Mouse (Mus musculus): ENCODE data around the gene Fam189b.
"Not testable (repeated sequence)": the region's sequence is repeated elsewhere in the genome, so short reads cannot be mapped to it uniquely, and the experiment has no call there.

Gene Fam189b

DNA sequence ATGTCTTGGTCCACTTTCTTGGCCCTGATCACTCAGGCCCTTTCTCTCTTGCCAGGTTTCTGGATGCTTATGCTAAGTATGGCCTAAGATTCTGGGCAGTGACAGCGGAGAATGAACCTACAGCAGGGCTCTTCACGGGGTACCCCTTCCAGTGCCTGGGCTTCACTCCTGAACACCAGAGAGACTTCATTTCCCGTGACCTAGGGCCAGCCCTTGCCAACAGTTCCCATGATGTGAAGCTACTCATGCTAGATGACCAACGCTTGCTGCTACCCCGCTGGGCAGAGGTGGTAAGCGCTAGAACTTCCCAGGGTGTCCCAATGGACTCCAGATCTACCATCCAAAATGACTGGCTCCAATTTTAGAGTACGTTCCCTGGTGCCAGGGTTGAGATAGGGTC lies 23.1 kb downstream of the Fam189b start:
- DNase-seq (ENCODE audit: low spot score), result no peak

DNA sequence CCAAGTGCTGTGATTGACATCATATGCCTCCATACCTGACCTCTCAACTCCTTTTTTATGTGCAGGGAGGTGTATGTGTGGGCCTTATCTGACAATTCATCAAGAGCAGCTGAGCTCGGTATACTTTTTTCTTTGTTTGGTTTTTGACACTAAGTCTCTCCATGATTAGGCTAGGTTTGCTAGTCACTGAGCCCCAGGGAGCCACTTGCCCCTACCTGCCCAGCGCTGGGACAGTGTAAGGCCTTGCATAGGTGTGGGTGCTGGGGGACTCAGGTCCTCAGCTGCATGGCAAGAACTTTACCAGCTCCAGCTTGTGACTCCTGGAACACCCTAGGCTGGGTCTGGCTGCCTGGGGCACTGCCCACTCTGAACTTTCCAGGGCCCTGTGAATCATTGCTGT lies 23.8 kb downstream of the Fam189b start:
- no peak for DNase-seq (ENCODE audit: low spot score)

DNA sequence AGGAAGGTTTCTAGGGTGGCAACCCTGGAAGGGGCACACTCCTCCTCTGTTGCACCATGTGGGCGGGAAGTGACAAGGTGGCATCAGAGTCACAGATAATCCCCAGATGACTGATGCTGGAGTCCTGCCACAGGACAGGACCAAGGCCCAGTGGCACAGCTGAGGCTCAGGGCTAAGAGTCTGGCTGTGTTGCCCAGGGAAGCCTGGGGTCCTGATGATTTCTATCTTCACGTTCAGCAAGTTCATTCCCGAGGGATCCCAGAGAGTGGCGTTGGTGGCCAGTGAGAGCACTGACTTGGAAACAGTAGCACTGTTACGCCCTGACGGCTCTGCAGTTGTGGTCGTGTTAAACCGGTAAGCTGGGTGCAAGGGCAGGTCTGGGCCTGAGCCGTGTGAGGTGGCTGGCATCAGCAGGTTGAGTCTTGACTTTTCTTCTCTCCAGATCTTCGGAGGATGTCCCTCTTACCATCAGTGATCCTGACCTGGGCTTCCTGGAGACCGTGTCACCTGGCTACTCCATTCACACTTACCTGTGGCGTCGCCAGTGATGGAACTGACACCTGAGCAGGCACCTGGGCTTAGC lies 25.2 kb downstream of the Fam189b start:
- DNase-seq (ENCODE audit: low spot score), result no peak

DNA sequence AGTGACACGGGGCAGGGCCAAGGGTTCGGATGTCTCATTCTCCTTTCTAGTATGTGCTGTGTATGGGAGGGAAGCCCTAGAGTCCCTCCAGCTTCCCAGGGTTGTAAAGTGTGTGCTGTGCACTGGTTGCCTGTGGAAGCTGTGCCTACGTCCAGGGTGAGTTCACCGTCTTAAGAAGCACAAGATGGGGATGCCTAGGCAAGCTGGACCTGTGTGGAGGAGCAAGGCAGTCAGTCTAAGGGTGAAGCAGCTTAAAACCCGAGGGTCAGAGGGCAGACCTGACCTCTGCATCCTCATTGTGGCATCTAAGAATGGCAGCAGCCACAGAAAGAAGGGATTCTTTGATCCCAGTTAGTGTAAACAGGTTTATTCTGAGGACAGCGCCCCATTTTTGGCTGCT lies 25.8 kb downstream of the Fam189b start:
- DNase-seq (ENCODE audit: low spot score), result no peak

DNA sequence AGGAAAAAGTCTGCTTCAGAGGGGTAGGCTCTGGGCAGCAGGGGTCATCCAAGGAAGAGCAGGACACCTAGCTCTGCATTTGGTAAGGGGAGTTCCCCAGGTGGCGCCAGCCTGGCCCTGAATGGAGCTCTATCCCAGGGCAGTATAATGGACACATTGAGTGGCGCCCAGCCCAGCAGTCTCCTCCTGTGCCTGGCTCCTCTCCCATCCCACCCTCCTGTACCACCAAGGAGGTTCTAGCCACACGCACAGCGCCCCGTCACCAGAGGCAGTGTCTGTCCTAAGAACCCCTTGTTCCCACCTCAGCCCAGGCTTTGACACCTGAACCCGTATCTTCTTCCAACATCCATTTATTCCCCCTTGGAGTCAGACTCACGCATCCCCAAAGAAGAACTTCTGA lies 26.8 kb downstream of the Fam189b start:
- no peak for DNase-seq (ENCODE audit: low spot score)

DNA sequence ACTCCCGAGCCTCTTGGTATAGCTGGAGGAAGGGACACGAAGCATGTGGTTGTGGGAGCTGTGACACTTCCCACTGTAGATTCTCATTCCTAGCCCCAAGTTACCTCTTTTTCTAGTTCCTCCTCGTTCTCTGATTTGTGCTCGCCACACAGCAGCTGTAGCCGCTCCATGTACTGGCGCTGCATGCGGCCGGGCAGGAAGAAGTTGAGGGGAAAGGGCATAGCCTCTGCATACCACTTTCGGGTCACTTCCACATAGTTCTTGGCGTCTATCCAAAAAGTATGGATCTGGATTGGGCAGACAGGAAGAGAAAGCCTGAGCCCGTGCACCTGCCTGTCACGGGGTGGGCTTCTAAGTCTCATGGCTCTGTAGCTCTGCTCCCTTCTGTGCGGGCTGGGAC lies 27.2 kb downstream of the Fam189b start:
- no peak for DNase-seq (ENCODE audit: low spot score)

DNA sequence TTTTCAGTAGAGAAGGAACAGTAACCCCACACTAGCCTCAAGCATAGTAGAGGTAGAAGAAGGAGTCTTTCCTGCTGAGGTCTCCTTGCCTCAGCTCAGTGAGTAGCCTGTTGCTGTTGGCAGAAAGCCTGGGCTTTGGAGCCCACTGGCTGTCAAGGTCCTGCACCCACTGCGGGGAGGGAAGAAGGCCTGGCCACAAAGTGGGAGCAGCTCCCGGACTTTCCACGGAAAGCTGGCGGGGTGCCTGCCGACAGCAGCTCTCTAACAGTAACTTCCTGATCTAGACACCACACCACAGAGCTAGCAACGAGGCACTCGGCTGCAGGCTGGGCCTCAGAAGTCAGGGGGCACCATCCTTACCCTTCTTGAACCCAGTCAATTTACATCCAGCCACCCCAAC lies 27.8 kb downstream of the Fam189b start:
- DNase-seq (ENCODE audit: low spot score), result no peak

DNA sequence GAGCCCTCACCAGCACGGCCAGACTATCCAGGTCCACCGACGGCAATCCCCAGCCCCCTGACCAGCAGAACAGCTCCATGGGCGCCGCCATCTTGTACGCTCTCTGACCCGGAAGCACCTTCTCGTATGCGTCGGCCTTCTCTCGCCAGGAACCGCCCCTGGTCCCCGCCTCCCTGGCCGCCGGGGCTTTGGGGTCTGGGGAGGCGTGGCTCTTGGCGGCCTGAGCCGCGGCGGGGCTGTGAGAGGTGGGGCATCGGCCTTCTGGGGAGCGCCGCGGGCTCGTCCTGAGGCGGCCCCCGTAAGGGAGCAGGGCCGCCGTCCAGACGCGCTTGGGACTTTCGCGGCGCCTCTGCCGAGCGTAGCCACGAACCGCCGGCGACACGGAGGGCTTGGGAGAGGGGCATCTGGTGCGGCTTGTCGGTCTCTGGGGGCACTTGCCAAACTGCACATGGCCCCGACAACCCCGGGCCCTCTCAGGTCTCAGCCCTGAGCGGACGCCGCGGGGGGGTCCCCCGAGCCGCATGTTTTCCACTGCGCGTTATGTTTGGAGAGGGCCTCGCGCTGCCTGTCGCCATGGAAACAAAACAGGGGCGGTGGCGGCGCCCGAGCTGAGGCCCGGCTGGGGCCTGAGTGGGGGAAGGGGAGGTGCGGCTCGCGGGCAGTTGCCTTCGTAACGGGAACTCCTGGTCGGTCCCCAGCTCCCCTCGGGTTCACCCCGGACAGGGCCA lies 31.0 kb downstream of the Fam189b start:
- DNase-seq (ENCODE audit: low spot score), result peak; percentile 92

DNA sequence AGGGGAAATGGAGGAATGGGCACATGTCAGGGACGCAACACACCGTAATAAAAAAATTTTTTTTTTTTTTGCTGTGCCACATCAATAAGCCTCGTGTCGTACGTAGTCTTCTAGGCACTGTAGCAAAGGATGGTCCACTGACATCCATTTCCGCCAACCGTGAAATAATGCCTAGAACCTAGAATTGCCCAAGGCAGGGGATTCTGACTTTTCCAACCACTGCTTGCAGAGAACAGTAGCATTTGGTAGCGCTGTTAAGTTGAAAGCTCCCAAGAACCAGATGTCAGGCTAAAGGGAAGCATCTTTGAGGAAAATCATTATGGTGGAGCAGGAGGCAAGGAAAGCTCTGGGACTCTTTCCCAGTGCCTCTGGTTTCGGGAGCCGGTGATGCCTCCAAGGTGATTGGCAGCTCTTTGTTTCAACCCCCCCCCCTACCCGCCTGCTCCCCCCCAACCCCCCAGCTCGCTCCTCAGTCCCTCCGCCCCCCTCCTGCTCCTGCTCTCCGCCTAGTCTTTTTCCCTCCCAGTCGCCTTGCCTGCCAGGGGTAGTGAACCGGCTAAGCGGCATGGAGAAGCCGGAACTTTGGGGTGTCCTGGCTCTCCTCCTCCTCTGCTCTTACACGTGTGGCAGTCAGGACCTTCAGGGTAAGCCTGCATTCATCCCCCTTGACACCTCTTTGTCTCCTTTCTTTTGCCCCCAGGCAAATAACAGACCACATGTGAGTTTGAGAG lies 31.9 kb downstream of the Fam189b start, which contains the start of gene Thbs3:
Gene Thbs3, plus strand, starts transcription at position 500 of the 731 bp plus-strand sequence.
- peak; percentile 17 for DNase-seq (ENCODE audit: low spot score)

DNA sequence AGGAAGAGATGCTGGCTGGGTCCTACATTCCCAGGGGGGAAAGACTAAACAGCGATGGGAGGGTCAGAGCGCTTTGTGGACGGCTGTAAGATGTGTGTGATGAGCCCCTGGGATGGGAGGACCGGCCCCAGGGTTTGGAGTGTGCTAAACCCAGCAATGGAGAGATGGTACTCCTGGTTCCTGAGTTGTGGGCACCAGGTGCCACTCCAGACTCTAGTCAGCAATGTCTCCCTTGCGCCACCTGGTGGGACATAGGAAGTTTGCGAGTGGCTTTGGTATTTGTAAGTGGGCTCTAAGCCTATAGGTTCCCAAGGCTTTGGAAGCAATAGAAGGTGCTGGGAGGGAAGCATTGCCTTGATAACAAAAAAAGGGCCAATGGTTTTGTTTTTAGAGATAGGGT lies 32.9 kb downstream of the Fam189b start:
- peak; percentile 90 for DNase-seq (ENCODE audit: low spot score)

DNA sequence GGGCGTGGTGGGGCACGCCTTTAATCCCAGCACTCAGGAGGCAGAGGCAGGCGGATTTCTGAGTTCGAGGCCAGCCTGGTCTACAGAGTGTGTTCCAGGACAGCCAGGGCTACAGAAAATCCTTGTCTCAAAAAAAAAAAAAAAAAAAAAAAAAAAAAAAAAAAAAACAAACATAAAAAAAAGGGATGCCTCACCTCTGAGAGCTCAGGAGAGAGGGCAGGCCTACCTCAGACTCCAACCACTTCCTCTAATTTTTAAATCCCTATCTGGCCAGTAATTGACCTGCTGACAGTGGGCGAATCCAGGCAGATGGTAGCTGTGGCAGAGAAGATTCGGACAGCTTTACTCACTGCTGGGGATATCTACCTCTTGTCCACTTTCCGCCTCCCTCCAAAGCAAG lies 33.5 kb downstream of the Fam189b start:
- DNase-seq (ENCODE audit: low spot score), result not testable (repeated sequence)

DNA sequence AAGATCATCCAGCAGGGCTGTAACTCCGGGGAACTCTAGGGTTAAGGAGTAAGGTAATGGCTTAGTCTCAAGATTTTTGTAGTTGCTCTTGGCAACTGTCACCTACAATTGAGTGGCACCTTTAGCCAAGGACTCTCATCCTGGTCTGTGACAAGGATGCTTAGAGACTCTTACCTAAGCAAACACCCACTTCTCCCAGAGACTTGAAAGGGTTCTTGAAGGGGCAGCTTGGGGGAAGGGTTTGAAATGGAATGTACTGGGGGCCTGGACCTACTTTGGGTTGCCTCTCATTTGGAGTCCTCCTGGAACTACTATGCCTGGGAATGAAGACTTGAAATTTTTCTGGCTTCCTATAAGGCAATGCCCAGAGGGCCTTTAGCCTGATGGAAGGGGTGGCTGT lies 35.3 kb downstream of the Fam189b start:
- no peak for DNase-seq (ENCODE audit: low spot score)

DNA sequence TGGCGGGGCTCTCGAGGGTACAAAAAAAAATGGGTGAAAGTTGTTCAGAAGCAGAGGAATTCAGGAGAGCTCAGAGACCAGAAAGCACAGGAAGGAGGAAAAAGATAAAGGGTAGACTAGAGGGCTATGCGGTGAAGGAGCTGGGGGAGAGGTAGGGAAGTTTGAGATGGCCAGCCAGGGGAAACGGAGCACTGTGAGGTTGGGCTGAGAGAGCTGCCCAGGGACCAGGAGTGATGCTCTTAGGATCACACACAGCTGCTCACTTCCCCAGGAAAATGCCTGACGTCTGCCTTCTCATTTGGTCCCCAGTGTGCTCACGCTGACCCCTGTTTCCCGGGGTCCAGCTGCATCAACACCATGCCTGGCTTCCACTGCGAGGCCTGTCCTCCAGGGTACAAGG lies 36.6 kb downstream of the Fam189b start:
- DNase-seq (ENCODE audit: low spot score), result no peak

DNA sequence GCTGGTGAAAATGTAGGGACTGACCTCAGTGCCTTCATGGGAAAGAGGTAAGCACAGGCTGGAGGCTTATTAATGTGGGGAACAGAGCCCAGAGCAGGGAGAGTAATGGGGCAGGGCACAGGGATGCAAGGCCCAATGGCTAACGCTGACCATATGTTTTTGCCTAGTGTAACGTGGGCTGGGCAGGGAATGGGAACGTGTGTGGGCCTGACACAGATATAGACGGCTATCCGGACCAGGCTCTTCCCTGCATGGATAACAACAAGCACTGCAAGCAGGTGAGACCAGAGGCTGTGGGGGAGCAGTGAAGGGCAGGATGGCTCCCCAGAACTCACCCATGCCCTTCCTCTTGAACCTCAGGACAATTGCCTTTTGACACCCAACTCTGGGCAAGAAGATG lies 38.2 kb downstream of the Fam189b start:
- DNase-seq (ENCODE audit: low spot score), result no peak

DNA sequence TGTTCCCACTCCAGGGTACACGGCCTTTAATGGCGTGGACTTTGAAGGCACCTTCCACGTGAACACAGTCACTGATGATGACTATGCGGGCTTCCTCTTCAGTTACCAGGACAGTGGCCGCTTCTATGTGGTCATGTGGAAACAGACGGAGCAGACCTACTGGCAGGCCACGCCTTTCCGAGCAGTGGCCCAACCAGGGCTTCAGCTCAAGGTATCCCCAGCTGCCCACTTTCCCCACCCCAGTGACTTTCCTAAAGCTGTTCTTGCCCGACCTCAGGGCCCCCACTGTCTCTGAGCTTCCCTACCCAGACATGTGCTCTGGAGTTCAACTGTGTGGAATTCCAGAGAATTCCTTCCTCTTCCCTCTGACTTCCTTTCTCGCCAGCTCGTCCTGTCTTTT lies 41.9 kb downstream of the Fam189b start:
- DNase-seq (ENCODE audit: low spot score), result no peak

DNA sequence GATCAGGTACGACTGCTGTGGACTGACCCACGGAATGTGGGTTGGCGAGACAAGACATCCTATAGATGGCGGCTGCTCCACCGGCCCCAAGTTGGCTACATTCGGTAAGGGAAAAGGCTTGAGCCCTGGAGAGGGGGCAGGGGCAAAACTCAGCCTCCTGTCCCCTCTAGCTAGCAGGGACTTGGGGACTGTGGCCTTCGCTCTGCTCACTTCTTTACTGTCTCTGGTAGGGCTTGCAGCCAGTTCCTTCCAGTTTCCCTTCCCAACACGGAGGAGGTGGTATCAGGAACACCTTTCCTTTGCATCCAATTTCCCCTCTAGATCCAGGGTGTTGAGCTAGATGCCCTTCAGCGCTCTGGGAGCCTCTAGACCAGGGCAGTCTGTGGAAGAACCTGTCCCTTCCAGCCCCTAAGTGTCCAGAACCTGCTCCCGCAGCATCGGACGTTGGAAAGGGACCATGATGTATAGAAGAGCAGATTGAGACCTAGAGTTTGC lies 42.4 kb downstream of the Fam189b start:
- DNase-seq (ENCODE audit: low spot score), result no peak

DNA sequence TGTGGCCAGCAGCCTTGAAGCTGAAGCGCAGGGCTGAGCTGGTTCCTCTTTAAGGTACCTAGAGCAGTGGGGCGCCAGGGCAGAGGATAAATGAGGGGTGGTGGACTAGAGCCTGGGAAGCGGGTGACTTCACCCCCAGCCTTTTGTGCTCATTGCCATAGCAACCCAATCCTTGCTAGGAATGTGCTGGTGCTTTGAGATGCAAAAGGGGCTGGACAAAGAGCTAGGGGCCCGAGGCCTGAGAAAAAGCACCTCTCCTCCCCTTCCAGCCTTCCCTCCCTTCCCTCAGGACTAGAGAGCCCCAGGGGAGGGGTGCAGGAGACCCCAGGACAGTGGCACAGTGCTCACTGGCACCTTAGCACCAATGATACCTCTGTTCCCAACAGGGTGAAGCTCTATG lies 43.0 kb downstream of the Fam189b start:
- DNase-seq (ENCODE audit: low spot score), result peak; percentile 53

DNA sequence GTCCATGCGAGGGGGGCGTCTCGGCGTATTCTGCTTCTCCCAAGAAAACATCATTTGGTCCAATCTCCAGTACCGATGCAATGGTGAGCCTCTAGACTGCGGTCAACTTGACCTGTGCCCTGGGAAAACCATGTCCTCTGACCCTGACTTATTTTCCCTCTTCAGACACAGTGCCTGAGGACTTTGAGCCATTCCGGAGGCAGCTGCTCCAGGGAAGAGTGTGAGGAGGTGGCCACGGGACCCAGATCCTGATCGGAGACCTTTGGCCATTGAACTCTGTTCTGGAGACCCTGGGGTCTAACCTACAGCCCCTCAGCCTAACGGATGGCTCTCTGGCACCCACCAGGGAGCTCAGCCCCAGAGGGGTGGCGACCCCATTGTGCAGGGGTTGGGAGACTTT lies 43.4 kb downstream of the Fam189b start:
- peak; percentile 19 for DNase-seq (ENCODE audit: low spot score)

DNA sequence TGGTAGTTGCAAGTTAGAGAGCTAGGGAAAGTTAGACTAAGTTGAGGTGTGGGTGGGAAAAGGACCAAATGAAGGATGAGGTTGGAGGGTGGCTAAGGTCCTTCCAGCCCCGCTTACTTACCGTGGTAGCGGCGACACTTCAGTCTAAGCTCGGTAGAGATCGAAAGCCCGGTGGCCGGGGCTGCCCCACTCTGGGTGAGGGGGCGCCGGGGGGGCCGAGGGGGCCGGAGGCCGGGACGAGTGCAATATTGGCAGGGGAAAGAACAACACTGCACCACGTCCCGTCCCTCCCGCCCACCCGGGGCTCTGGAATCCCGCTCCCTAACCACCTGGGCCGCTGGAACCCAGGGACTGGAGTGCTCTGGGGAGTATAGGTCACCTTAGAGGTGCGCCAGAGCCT lies 44.0 kb downstream of the Fam189b start, which contains the start of gene Mtx1:
Gene Mtx1, minus strand, starts transcription at position 189 of the 400 bp plus-strand sequence.
- no peak for DNase-seq (ENCODE audit: low spot score)

DNA sequence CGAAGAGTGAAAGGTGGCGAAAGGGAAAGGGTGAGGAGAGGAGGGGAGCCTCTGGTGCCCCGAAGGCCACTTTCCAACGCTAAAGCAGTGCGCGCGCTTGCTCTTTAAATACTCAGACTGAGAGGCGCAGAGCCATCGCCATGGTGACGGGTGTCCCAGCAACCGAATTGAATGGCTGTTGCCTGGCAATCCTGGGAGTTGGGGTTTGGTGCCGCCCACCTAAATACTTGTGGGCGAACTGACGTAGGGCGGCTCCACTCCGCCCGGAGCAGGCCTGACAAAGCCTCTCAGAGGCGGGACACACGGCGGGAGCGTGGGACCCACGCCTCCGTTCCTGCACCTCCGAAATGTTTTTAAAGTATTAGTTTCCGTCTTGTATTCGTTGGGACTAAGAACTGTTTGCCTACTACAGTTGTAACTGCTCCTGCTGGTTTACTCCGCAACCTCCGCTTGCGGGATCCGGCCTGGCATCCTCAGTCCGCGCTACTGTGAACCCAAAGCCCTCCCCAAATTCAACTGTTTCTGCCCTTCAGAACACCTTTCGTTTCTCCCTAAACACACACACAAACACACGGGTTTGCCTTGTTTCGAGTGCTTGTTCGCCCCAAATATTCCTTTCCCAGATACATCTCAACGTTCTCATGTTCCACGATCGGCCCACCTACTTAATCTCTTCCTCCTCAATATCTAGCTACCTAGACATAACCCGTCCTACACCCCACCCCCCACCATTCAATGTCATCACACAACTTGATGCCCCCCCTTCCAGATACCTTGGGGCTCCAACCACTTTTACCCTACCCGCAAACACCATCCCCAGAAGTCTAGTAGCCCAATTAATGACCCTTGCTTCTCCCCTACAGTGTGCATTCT lies 44.6 kb downstream of the Fam189b start:
- peak; percentile 92 for DNase-seq (ENCODE audit: low spot score)

DNA sequence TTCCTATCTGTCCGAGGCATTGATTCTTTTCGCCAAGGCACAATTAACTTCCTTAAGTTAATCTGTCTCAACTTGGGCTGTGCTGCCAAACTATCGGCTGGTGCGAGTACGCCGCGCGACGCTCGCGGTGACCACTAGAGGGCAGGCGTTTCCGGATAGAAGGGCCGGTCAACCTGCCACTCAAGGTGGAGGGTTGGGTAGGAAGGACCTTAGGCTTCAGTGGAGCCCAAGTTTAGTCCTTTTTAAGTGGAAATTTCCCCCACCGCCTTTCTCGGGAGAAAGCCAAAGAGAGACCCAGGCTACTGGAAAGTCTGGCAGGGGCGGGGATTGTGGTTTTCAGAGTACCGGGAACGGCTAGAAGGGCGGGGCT lies 45.2 kb downstream of the Fam189b start:
- DNase-seq (ENCODE audit: low spot score), result peak; percentile 87

DNA sequence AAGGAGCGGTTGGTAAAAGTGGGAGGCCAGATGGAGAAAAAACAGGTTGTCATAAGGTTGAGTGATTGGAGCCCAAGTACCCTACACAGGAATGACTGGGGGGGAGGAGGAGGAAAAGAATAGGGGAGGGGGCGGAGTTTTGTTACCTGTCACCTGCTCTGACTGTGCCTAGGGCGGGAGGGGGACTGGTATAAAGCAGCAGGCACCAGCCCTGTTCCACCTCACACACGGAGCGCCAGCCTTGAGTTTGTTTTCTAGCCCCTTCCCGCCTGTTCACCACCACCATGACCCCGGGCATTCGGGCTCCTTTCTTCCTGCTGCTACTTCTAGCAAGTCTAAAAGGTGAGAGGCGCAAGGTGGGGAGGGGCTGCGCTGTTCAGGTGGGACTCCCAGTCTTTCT lies 45.9 kb downstream of the Fam189b start, which contains the start of gene Muc1:
Gene Muc1, plus strand, starts transcription at position 222 of the 400 bp plus-strand sequence.
- DNase-seq (ENCODE audit: low spot score), result peak; percentile 14
